7 mouse cellular contexts compared by ENCODE assay signal in the genomic region with DNA sequence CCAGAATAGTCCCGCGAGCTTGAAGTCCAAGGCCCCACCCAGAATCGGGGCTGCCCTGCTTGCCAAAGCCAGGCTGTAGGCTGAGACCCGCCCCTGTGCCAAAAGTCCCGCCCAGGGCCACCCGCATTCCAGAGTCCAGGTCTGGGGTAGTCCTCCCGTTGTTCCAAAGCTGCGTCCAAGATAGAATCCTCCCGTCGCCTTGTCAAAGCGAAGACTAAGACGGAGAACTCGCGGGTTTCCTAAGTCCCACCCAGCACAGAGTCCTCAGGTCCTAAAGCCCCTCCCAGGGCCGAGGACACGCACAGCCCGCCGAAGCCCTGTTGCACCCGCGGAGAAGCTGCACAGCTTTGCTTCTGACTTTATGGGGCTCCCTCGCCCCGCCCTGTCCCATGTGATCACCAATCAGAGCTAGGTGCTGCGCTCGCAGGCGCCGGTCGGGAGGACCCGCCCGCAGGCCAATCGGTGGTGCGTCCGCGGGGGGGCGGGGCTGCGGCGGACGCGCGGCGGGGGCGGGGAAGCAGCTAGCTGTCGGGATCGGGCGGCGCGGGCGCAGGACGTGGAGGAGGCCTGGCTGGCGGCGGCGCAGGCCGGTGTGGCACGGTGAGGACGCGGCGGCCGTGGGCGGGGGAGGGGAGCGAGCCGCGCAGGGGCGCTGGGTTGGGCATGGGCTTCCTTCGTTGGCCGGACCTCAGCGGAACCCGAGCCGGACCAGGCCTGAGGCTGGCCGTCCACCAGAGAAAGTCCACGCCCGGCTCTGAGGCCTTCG. TPM values are rescaled to one million over a fixed set of nuclear protein-coding genes. Genes with fewer than 3 reads are reported as not detected.
A peak's percentile ranks its signal among the peaks of the same experiment; 100 is the strongest.
DNase-seq lines count a peak whose midpoint lies in the region; ATAC-seq lines count a peak whose summit lies in the region.

Gene Farp2, plus strand, starts transcription at position 495 of the 766 bp plus-strand sequence.

- peaks cover 19% of the 10 kb centered on the region for H3K36me3 ChIP-seq in embryonic facial prominence, embryonic 12.5 days
- H3K36me3 ChIP-seq in limb, embryonic 11.5 days (ENCODE audit: control insufficient read depth, insufficient read depth, low read length) = no peaks in the 10 kb centered on the region; the same call in 1 of the 2 replicates
- peaks cover 26% of the 10 kb centered on the region for H3K36me3 ChIP-seq in midbrain, embryonic 14.5 days (ENCODE audit: control insufficient read depth, insufficient read depth, low read length)

- WGBS in embryonic facial prominence, embryonic 12.5 days = under 1% methylated on average over 69 of the region's 71 CpGs
- under 1% methylated on average over 63 of the region's 71 CpGs for WGBS in limb, embryonic 11.5 days
- under 1% methylated on average over 71 of the region's 71 CpGs for WGBS in midbrain, embryonic 14.5 days

- ATAC-seq in embryonic facial prominence, embryonic 12.5 days (ENCODE audit: insufficient number of reproducible peaks, insufficient read depth, low FRiP score, low TSS enrichment) = peak; percentile 98
- peak; percentile 98 for ATAC-seq in limb, embryonic 11.5 days (ENCODE audit: insufficient number of reproducible peaks, low FRiP score, low TSS enrichment, low read depth)
- peak; percentile 95 for ATAC-seq in midbrain, embryonic 14.5 days (ENCODE audit: low FRiP score, low TSS enrichment)

- peak within 1 kb of the TSS; percentile 77 for H3K9ac ChIP-seq in embryonic facial prominence, embryonic 12.5 days
- H3K9ac ChIP-seq in limb, embryonic 11.5 days (ENCODE audit: low read length) = peak within 1 kb of the TSS; percentile 69
- peak within 1 kb of the TSS; percentile 72 for H3K9ac ChIP-seq in midbrain, embryonic 14.5 days (replicated peaks; ENCODE audit: low read length)

- peaks cover 14% of the 10 kb centered on the region; the same call in 1 of the 2 replicates for H3K4me1 ChIP-seq in embryonic facial prominence, embryonic 12.5 days
- peaks cover 8% of the 10 kb centered on the region; the same call in 1 of the 2 replicates for H3K4me1 ChIP-seq in limb, embryonic 11.5 days (ENCODE audit: control insufficient read depth, insufficient read depth, low read length)
- peaks cover 13% of the 10 kb centered on the region; the same call in 1 of the 2 replicates for H3K4me1 ChIP-seq in midbrain, embryonic 14.5 days (ENCODE audit: control insufficient read depth, insufficient read depth, low read length)

- no peaks in the 10 kb centered on the region for H3K27me3 ChIP-seq in embryonic facial prominence, embryonic 12.5 days
- no peaks in the 10 kb centered on the region for H3K27me3 ChIP-seq in limb, embryonic 11.5 days (ENCODE audit: control insufficient read depth, insufficient read depth, low read length)
- H3K27me3 ChIP-seq in midbrain, embryonic 14.5 days (ENCODE audit: control insufficient read depth, insufficient read depth, low read length) = no peaks in the 10 kb centered on the region

- H3K4me3 ChIP-seq in embryonic facial prominence, embryonic 12.5 days = peak within 1 kb of the TSS; percentile 81
- H3K4me3 ChIP-seq in limb, embryonic 11.5 days (ENCODE audit: low read depth, low read length) = peak within 1 kb of the TSS; percentile 70
- peak within 1 kb of the TSS; percentile 62 for H3K4me3 ChIP-seq in midbrain, embryonic 14.5 days (replicated peaks; ENCODE audit: low read depth, low read length)

- no peaks in the 10 kb centered on the region for H3K9me3 ChIP-seq in embryonic facial prominence, embryonic 12.5 days
- H3K9me3 ChIP-seq in limb, embryonic 11.5 days (ENCODE audit: control insufficient read depth, low read length) = no peaks in the 10 kb centered on the region
- H3K9me3 ChIP-seq in midbrain, embryonic 14.5 days (ENCODE audit: control insufficient read depth, low read length) = no peaks in the 10 kb centered on the region

- peak; percentile 97 for DNase-seq in adrenal gland, postnatal 25 days
- DNase-seq in heart, adult 11 months = peak; percentile 100
- peak; percentile 98 for DNase-seq in kidney, adult 18-20 months
- peak; percentile 96 for DNase-seq in limb, embryonic 11.5 days (ENCODE audit: low spot score)
- DNase-seq in midbrain, embryonic 14.5 days = peak; percentile 94
- DNase-seq in spleen, adult 18-20 months = peak; percentile 90

- H3K27ac ChIP-seq in embryonic facial prominence, embryonic 12.5 days = peak within 1 kb of the TSS; percentile 67
- peak within 1 kb of the TSS; percentile 42 for H3K27ac ChIP-seq in limb, embryonic 11.5 days (replicated peaks; ENCODE audit: low read depth, low read length)
- peak within 1 kb of the TSS; percentile 67; the same call in 1 of the 2 replicates for H3K27ac ChIP-seq in midbrain, embryonic 14.5 days (replicated peaks; ENCODE audit: low read depth, low read length)

- peak within 1 kb of the TSS; percentile 82 for H3K4me2 ChIP-seq in embryonic facial prominence, embryonic 12.5 days (replicated peaks)
- H3K4me2 ChIP-seq in limb, embryonic 11.5 days (ENCODE audit: low read depth, severe bottlenecking) = peak within 1 kb of the TSS; percentile 64
- H3K4me2 ChIP-seq in midbrain, embryonic 14.5 days (ENCODE audit: low read length) = peak within 1 kb of the TSS; percentile 86

RNA-seq across cellular contexts. Expression of gene Farp2, which starts in this region (rescaled TPM):
- total RNA-seq in adrenal gland, postnatal 25 days (2021) = 19.2 and 26.9 TPM in 2 replicates
- 7.2 and 7.5 TPM in 2 replicates for polyA plus RNA-seq in embryonic facial prominence, embryonic 12.5 days (2016; fragmentation: Nextera tagmentation; extraction: Ambion mirVana)
- polyA plus RNA-seq in limb, embryonic 11.5 days (2014; fragmentation: Nextera tagmentation; extraction: Ambion mirVana) = 7.0 and 7.4 TPM in 2 replicates
- 3.6 and 4.7 TPM in 2 replicates for polyA plus RNA-seq in midbrain, embryonic 14.5 days (2014; fragmentation: Nextera tagmentation; extraction: Ambion mirVana)

Comparison
In these comparisons a context has a peak if more than half of its experiments do, and no peak if none do; other contexts are left out.
1. Peak in every context shown above with its lines: DNase-seq, ATAC-seq, H3K4me3 ChIP-seq and H3K27ac ChIP-seq.